Mouse (Mus musculus): ENCODE measurements around the gene Gm11937.
"Not testable (repeated sequence)": the region's sequence is repeated elsewhere in the genome, so short reads cannot be mapped to it uniquely, and the experiment has no call there.

Gene Gm11937

GRCm38 (mm10) chr11:99610089-99610488 lies at the start of gene Gm11937:
Gene Gm11937, minus strand, starts transcription at chr11:99610189.
- ATAC-seq (ENCODE audit: insufficient number of reproducible peaks, low FRiP score, low TSS enrichment), result not testable (repeated sequence)

GRCm38 (mm10) chr11:99659256-99659655 lies 49.3 kb upstream of the Gm11937 start:
- ATAC-seq (ENCODE audit: insufficient number of reproducible peaks, low FRiP score, low TSS enrichment), result no peak

- not testable (repeated sequence) for ATAC-seq (ENCODE audit: insufficient number of reproducible peaks, low FRiP score, low TSS enrichment)
These were observed 48.5 kb upstream of the Gm11937 start, which contains the start of gene Gm11563 for GRCm38 (mm10) chr11:99658467-99659010. Gene Gm11563, minus strand, starts transcription at chr11:99658960.

- no peak for ATAC-seq (ENCODE audit: insufficient number of reproducible peaks, low FRiP score, low TSS enrichment)
These were observed 47.1 kb upstream of the Gm11937 start for GRCm38 (mm10) chr11:99657051-99657450.

GRCm38 (mm10) chr11:99650136-99650535 lies 40.1 kb upstream of the Gm11937 start, which contains the start of gene Gm11555:
Gene Gm11555, minus strand, starts transcription at chr11:99650236.
- ATAC-seq (ENCODE audit: insufficient number of reproducible peaks, low FRiP score, low TSS enrichment), result no peak

- ATAC-seq (ENCODE audit: insufficient number of reproducible peaks, low FRiP score, low TSS enrichment), result no peak
These were observed 36.5 kb upstream of the Gm11937 start for GRCm38 (mm10) chr11:99646444-99646843.

GRCm38 (mm10) chr11:99644351-99644750 lies 34.4 kb upstream of the Gm11937 start:
- no peak for ATAC-seq (ENCODE audit: insufficient number of reproducible peaks, low FRiP score, low TSS enrichment)

GRCm38 (mm10) chr11:99643635-99644139 lies 33.7 kb upstream of the Gm11937 start, which contains the start of gene Krtap4-7:
Gene Krtap4-7, minus strand, starts transcription at chr11:99644089.
- not testable (repeated sequence) for ATAC-seq (ENCODE audit: insufficient number of reproducible peaks, low FRiP score, low TSS enrichment)

- ATAC-seq (ENCODE audit: insufficient number of reproducible peaks, low FRiP score, low TSS enrichment), result no peak
These were observed 30.9 kb upstream of the Gm11937 start for GRCm38 (mm10) chr11:99640926-99641325.

- ATAC-seq (ENCODE audit: insufficient number of reproducible peaks, low FRiP score, low TSS enrichment), result no peak
These were observed 27.1 kb upstream of the Gm11937 start for GRCm38 (mm10) chr11:99637086-99637485.

GRCm38 (mm10) chr11:99634653-99635134 lies 24.7 kb upstream of the Gm11937 start, which contains the start of gene Krtap4-2:
Gene Krtap4-2, minus strand, starts transcription at chr11:99635084.
- no peak for ATAC-seq (ENCODE audit: insufficient number of reproducible peaks, low FRiP score, low TSS enrichment)

- no peak for ATAC-seq (ENCODE audit: insufficient number of reproducible peaks, low FRiP score, low TSS enrichment)
These were observed 23.3 kb upstream of the Gm11937 start for GRCm38 (mm10) chr11:99633293-99633692.

GRCm38 (mm10) chr11:99630890-99631289 lies 20.9 kb upstream of the Gm11937 start:
- ATAC-seq (ENCODE audit: insufficient number of reproducible peaks, low FRiP score, low TSS enrichment), result no peak

- no peak for ATAC-seq (ENCODE audit: insufficient number of reproducible peaks, low FRiP score, low TSS enrichment)
These were observed 18.1 kb upstream of the Gm11937 start, which contains the start of gene Krtap4-1 for GRCm38 (mm10) chr11:99628138-99628537. Gene Krtap4-1, minus strand, starts transcription at chr11:99628238.

GRCm38 (mm10) chr11:99620335-99620734 lies 10.3 kb upstream of the Gm11937 start, which contains the start of gene Gm11562:
Gene Gm11562, minus strand, starts transcription at chr11:99620435.
- no peak for ATAC-seq (ENCODE audit: insufficient number of reproducible peaks, low FRiP score, low TSS enrichment)

GRCm38 (mm10) chr11:99614796-99615363 lies 4.9 kb upstream of the Gm11937 start, which contains the start of gene Krtap2-4:
Gene Krtap2-4, minus strand, starts transcription at chr11:99614846.
- no peak for ATAC-seq (ENCODE audit: insufficient number of reproducible peaks, low FRiP score, low TSS enrichment)

- no peak for ATAC-seq (ENCODE audit: insufficient number of reproducible peaks, low FRiP score, low TSS enrichment)
These were observed 863 bp downstream of the Gm11937 start for GRCm38 (mm10) chr11:99609126-99609525.

- not testable (repeated sequence) for ATAC-seq (ENCODE audit: insufficient number of reproducible peaks, low FRiP score, low TSS enrichment)
These were observed 6.8 kb downstream of the Gm11937 start, which contains the start of gene Gm11938 for GRCm38 (mm10) chr11:99603208-99603607. Gene Gm11938, minus strand, starts transcription at chr11:99603308.

- not testable (repeated sequence) for ATAC-seq (ENCODE audit: insufficient number of reproducible peaks, low FRiP score, low TSS enrichment)
These were observed 12.2 kb downstream of the Gm11937 start, which contains the start of gene Krtap9-3 for GRCm38 (mm10) chr11:99597742-99598141. Gene Krtap9-3, minus strand, starts transcription at chr11:99598105.

GRCm38 (mm10) chr11:99590981-99591380 lies 19.0 kb downstream of the Gm11937 start, which contains the start of gene Krtap1-3:
Gene Krtap1-3, minus strand, starts transcription at chr11:99591339.
- no peak for ATAC-seq (ENCODE audit: insufficient number of reproducible peaks, low FRiP score, low TSS enrichment)

- ATAC-seq (ENCODE audit: insufficient number of reproducible peaks, low FRiP score, low TSS enrichment), result no peak
These were observed 24.9 kb downstream of the Gm11937 start for GRCm38 (mm10) chr11:99585096-99585495.
